Mouse (Mus musculus) heart, postnatal 25 days (tissue): ENCODE results near the gene Fam131a. TPM values are rescaled to one million over a fixed set of nuclear protein-coding genes. Genes with fewer than 3 reads are reported as not detected.
"Not testable (repeated sequence)": the region's sequence is repeated elsewhere in the genome, so short reads cannot be mapped to it uniquely, and the experiment has no call there.

Experiments used
- DNase-seq: peaks from one replicate; pipeline ENCODE4 v3.0.0; 2022; ENCODE audit warnings: low spot score
- intact Hi-C: fragments of 180-260 bp; cut with DNase I; formaldehyde crosslinking; loops from one replicate; pipeline ENCODE4 v1.15.1; 2025
- total RNA-seq, 2 experiments: library from RNA; stranded (reverse); gene quantifications; 2 replicates each; pipeline ENCODE4 v1.2.3; 2021

Fam131a gene
- 10 to 100 TPM; 28.3 to 31.4 TPM for total RNA-seq

DNA sequence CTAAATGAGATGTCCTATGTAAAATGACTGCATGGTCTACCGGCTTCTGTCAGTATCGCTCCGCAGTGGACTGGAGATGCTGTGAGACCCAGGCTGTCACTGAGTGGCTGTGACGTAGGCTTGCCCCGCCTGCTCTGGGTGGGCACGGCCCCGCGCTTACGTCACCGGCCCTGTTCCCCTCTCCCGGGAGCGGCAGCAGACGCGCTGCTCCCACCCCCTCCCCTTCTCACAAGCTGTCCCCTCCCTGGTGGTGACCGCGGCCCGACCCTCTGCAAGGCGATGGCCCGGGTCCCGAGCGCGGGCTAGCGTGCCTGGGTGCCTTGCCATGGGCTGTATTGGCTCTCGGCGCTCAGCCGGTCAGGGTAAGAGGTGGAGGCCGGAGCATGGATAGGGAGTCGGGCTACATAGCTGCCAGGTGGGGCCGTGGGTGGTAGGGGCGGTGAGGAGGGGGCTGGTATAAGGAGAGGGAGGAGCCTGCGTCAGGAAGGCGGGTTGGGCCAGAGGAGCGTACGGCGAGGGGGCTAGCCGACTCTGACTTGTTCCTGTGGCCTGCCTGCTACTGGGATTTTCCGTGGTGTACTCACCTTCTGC lies at the start of gene Fam131a:
Gene Fam131a, plus strand, starts transcription at position 131 of the 591 bp plus-strand sequence.
- peak; percentile 88 for DNase-seq
- intact Hi-C loops, result loop anchor here (2.0 kb wide), 1 partner anchor 18 kb away; no protein-coding TSS in a partner anchor

DNA sequence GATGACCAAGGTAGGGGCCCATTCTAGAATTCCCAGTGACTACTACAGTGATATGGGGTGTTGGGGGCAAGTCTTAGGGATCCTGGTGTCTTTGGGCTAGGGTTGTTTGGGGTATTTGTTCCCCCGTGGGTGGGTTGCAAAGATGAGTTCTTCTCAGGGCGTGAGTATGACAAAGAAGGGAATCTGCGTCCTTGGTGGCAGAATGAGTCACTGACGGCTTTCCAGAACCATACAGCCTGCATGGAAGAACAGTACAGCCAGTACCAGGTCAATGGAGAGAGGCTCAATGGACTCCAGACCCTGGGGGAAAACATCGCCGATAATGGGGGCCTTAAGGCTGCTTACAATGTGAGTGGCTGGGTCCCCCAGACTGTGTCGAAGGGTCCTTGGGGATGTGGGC lies 49.1 kb upstream of the Fam131a start:
- intact Hi-C loops, result loop anchor here (5.0 kb wide), 1 partner anchor 97 kb away; the partner anchor contains the start of gene Abcf3
- DNase-seq, result no peak

- peak; percentile 92 for DNase-seq
- intact Hi-C loops, result loop anchor here (2.0 to 10.0 kb wide), 2 partner anchors 41 to 113 kb away; partner anchors contain the start of genes Alg3, Eef1akmt4 and Gm49333
These were observed 41.7 kb upstream of the Fam131a start, which contains the start of gene Psmd2 for GRCm38 (mm10) chr16:20651076-20651946. TSS of gene Psmd2 (plus strand) at chr16:20651652.

GRCm38 (mm10) chr16:20651947-20652310 lies 41.1 kb upstream of the Fam131a start:
- DNase-seq, result no peak
- intact Hi-C loops, result loop anchor here (2.0 to 10.0 kb wide), 2 partner anchors 41 to 113 kb away; partner anchors contain the start of genes Alg3, Eef1akmt4 and Gm49333

- intact Hi-C loops, result loop anchor here (10.0 kb wide), 1 partner anchor 111 kb away; no protein-coding TSS in a partner anchor
- DNase-seq, result no peak
These were observed 39.7 kb upstream of the Fam131a start for GRCm38 (mm10) chr16:20653315-20653714.

DNA sequence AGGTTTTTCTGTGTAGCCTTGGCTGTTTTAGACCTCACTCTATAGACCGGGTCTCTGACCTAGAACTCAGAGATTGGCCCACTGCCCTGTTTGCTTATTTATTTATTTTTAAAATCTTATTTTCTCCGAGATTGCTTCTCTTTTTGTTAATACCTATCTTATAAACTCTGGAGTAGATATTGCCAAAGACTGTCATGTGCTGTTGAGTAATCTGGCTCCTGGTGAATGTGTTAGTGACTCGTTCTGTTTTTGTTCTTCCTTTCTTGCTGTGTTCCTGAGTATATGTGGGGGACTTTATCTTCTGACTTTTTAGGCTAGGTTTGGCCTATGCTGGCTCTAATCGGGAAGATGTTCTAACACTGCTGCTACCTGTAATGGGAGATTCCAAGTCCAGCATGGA lies 35.4 kb upstream of the Fam131a start:
- no peak for DNase-seq
- intact Hi-C loops, result loop anchor here (10.0 kb wide), 1 partner anchor 107 kb away; no protein-coding TSS in a partner anchor

DNA sequence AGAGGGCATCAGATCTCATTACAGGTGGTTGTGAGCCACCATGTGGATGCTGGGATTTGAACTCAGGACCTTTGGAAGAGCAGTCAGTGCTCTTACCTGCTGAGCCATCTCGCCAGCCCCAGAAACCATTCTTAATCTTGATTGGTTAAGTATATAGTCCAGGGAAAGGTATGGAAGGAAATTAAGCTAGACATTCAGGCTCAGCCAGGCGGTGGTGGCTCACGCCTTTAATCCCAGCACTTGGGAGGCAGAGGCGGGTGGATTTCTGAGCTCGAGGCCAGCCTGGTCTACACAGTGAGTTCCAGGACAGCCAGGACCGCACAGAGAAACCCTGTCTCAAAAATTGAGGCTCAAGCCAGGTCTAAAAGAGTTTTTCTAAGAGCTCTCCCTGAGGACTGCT lies 25.0 kb upstream of the Fam131a start, which contains the start of gene Eif4g1:
Gene Eif4g1, plus strand, starts transcription at position 301 of the 400 bp plus-strand sequence.
- intact Hi-C loops, DNase-seq: not testable (repeated sequence)

DNA sequence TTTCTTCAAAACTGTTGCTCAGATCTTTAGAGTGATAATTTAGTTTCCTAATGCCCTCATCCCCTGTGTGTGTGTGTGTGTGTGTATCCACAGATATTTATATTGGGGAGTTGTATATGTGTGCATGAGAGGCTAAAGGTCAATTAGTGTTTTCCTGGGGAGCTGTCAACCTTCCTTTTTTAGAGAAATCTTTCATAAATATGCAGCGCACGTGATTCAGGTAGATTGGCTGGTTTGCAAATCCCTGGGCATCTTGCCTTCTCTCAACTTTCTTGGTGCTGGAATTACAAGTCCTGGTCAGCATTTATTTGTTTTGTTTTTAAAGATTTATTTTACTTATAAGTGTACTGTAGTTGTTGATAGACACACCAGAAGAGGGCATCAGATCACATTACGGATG lies 22.8 kb upstream of the Fam131a start:
- intact Hi-C loops, result no loop called here

DNA sequence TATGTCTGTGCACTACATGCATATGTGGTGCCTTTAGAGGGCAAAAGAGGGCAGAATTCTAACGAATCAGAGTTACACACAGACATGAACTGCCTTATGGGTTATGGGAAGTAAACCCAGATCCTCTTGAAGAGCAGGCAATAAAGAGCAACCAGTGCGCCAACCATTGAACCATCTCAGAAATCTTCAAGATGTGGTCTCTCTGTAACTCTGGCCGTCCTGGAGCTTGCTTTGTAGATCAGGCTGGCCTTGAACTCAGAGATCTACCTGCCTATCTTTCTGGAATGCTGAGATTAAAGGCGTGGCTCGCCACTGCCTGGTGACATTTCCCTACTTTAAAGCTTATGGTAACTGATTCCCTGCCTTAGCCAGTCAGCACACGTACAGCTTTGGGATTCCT lies 21.2 kb upstream of the Fam131a start:
- intact Hi-C loops, result loop anchor here (2.0 kb wide), 1 partner anchor 17 kb away; no protein-coding TSS in a partner anchor

More for the DNA sequence above, 22.8 kb upstream of the Fam131a start:
- no peak for DNase-seq

DNA sequence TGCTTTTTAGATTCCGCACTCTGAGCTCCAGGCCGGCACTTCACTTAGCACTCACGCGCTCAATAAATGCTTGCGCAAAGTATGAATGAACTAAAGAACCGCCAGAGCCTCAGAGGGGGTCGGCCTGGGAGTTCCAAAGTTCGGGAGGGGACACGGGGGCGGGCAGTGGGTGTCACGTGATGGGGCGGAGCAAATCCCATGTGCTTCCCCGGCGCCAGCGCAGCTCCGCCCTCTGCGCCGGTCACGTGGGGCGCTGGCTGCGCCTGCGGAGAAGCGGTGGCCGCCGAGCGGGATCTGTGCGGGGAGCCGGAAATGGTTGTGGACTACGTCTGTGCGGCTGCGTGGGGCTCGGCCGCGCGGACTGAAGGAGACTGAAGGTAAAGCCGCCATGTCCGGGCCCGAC lies 20.5 kb upstream of the Fam131a start:
- peak; percentile 94 for DNase-seq
- intact Hi-C loops, result loop anchor here (2.0 kb wide), 1 partner anchor 18 kb away; no protein-coding TSS in a partner anchor

More for the DNA sequence above, 21.2 kb upstream of the Fam131a start:
- DNase-seq, result no peak

- intact Hi-C loops, result loop anchor here (2.0 kb wide), 1 partner anchor 18 kb away; no protein-coding TSS in a partner anchor
These were observed 19.9 kb upstream of the Fam131a start for GRCm38 (mm10) chr16:20672965-20673705.

GRCm38 (mm10) chr16:20673706-20674303 lies 19.2 kb upstream of the Fam131a start:
- intact Hi-C loops, result loop anchor here (2.0 kb wide), 2 partner anchors 19 kb away; partner anchors contain the start of gene Fam131a
- no peak for DNase-seq

More at GRCm38 (mm10) chr16:20672965-20673705, 19.9 kb upstream of the Fam131a start:
- peak; percentile 68 for DNase-seq

DNA sequence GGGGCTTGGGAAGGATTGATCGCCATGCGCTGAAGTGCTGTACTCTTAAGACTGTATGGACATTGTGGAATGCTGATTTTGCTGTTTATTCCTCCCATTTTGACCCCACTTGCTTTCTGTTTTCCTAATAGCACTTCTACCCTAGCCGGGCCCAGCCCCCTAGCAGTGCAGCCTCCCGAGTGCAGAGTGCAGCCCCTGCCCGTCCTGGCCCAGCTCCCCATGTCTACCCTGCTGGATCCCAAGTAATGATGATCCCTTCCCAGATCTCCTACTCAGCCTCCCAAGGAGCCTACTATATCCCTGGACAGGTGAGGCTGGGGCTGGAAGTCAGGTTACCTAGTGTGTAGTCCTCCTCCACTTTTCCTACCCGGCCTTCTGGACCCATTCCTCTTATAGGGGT lies 17.8 kb upstream of the Fam131a start:
- no peak for DNase-seq
- intact Hi-C loops, result loop anchor here (2.0 kb wide), 1 partner anchor 18 kb away; the partner anchor contains the start of gene Fam131a

DNA sequence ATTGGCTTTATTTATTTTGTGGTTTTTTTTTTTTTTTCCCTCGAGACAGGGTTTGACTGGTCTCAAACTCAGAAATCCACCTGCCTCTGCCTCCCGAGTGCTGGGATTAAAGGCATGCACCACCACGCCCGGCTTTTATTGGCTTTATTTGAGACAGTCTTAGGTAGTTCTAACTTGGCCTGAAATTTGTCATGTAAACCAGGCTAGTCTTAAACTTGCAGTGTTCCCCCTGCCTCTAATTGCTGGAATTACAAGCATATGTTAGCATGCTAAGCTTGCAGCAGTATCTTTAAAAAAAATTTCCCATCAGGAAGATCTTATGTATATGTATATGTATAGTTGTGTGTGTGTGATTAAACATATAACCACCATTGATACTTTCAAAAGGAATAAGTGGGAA lies 16.3 kb upstream of the Fam131a start:
- DNase-seq, result no peak
- intact Hi-C loops, result no loop called here

- no peak for DNase-seq
- intact Hi-C loops, result no loop called here
These were observed 15.7 kb upstream of the Fam131a start for GRCm38 (mm10) chr16:20677380-20677779.

- peak; percentile 78 for DNase-seq
- intact Hi-C loops, result no loop called here
These were observed 14.9 kb upstream of the Fam131a start for GRCm38 (mm10) chr16:20677974-20678675.

DNA sequence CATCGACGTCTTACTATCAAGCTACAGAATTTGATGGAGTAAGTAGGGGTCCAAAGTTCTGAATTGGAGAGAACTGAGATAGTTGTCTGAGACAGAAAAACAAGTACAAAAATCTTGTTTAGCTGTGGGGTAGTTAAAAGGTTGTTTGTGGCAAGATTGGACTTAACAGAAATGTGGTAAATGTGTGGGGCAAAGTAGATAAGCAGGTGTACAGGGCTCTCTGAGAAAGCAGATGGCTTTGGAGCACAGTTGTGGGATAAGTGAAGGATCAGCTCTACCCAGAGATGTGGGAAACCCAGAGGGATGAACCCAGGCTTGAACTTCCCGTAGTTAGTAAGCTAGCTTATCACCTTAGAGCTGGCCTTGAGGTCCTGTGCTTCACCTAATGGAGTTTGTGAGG lies 2.3 kb upstream of the Fam131a start:
- intact Hi-C loops, result no loop called here
- no peak for DNase-seq

- intact Hi-C loops, result loop anchor here (2.0 kb wide), 1 partner anchor 17 kb away; no protein-coding TSS in a partner anchor
- DNase-seq, result no peak
These were observed 1.4 kb upstream of the Fam131a start for GRCm38 (mm10) chr16:20691617-20692016.
